Mouse (Mus musculus): ENCODE data around the gene Gm49369. TPM values are rescaled to one million over a fixed set of nuclear protein-coding genes. Genes with fewer than 3 reads are reported as not detected.
"Not testable (repeated sequence)": the region's sequence is repeated elsewhere in the genome, so short reads cannot be mapped to it uniquely, and the experiment has no call there.

The Gm49369 gene
- polyA plus RNA-seq, 2 experiments from 2014 or later: not detected

DNA sequence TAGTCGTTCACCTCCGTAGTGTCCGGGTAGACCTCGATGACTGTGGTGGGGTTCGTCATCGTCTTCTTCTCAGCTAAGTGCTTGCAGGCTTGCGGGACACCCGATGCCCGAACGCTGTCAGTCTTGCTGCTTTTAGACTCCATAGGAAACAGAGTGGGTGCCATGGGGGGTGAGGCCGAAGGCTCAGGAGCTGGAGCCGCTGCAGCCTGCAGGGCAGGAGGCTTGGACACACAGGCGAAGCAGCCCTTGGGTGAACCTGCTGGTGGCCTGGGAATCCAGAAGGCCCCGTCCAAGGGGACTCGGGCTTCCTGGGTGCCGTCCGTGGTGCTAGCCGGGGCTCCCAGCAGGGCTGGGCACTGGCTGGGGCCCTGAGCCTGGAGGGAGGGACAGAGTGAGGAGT is 11.5 kb downstream of the Gm49369 start:
- no peak for ATAC-seq

DNA sequence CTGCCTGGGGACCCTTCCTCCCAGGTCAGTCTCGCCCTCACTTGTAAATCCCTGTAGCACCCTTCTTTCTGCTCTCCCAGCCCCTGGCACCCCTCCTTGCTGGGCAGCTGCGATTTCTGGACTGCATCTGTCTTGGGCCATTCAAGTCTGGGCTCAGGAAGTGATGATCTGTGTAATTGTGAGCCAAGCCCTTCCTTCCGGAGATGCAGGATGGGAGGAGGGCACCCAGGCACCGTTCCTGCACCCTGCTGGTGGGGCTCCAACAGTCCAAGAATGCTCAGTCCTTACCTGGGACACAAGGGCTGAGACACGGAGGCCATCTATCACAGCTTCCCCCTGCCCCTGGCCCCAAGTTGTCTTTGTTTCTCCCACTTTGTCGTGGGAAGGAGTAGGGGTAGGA is 12.6 kb downstream of the Gm49369 start:
- ATAC-seq: no peak

- ATAC-seq: no peak
Measured at GRCm38 (mm10) chr7:142368856-142369255, 13.6 kb downstream of the Gm49369 start.

DNA sequence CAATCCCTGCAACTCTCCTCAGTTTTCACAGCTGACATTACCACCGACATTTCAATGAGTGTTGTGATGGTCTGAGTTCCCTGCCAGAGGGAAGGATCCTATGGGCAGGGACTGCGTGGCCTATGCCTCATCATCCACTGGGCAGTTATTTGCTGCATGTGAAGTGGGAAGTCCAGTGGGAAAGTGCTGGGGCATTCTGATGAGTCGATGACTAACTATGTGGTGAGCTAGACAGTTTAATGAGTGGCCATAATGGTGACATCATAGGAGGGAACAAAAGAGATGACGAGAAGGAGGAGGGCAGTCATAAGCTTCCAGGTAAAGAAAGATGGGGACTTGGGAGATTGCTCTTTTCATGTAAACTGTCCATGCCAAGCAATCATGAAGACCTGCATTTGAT is 19.4 kb downstream of the Gm49369 start:
- ATAC-seq: no peak

DNA sequence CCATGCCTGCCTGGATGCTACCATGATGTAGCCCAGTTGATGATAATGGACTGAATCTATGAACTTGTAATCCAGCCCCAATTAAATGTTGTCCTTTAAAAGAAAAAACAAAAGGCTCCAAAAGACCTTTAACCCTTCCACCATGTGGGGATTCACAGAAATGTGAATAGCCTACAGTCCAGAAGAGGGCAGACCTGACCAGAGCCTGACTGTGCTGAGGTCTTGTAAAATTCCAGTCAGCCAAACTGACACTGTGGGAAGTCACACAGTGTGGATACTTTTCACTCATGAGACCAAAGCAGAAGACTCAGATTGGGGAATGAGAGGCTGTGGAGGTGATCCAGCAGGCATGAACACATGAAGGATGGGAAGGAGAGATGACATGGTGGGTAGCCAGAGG is 21.7 kb downstream of the Gm49369 start:
- ATAC-seq: no peak

DNA sequence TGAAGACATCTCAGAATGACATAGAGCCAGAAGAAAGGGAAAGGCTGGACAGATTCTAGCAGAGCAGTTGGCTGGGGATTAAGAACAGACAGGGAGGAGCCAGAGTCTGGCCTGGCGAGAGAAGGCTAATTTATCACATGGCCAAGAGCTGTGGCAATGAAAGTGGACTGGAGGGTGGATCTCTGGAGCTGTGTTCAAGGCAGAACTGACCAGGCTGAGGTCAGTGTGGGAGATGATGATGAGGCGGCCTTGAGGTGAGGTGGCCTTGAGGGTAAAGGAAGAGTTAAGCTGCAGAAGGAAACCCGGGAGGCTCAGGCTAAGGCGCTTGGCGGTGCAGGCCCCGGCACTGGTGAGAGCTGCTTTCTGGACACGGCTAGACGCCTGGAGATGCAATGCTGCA is 23.3 kb downstream of the Gm49369 start:
- ATAC-seq: no peak

GRCm38 (mm10) chr7:142357566-142357965 is 24.9 kb downstream of the Gm49369 start:
- no peak for ATAC-seq

GRCm38 (mm10) chr7:142354661-142355233 is 27.7 kb downstream of the Gm49369 start:
- no peak for ATAC-seq

DNA sequence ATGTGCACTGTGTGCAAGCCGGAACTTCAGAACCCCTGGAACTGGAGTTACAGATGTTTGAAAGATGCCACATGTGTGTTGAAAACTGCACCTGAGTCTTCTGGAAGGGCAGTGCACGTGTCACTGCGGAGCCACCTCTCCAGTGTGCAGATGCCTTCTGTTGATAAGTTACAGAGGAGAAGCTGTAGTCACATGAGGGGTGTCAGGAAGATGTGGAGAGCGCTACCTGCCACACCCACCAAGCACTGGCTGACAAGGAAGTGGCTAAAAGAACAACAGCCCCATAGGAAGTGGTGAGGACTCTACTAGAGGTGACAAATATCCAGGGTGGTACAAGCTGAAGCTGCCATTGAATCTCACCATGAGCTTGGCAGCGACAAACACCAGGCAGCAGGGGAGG is 28.6 kb downstream of the Gm49369 start:
- ATAC-seq: peak; percentile 92

DNA sequence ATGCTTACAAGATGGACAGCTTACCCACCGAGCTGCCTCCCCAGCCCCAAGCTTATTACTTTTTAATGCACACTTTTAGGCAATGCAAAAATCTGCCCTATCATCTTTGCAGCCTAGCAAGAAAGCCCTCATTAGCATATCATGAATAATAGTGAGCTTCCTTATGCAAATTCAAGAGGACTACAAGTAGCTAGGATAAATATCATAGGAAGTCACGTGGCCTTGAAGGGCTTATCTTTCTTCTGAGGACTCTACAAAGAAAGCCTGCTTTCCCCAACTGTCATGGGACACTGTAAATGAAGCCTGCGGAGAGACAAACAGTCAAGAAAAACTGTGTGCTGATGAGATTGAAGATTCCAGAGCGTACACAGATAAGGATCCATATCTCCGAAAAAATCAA is 30.9 kb downstream of the Gm49369 start:
- peak; percentile 63 for ATAC-seq

DNA sequence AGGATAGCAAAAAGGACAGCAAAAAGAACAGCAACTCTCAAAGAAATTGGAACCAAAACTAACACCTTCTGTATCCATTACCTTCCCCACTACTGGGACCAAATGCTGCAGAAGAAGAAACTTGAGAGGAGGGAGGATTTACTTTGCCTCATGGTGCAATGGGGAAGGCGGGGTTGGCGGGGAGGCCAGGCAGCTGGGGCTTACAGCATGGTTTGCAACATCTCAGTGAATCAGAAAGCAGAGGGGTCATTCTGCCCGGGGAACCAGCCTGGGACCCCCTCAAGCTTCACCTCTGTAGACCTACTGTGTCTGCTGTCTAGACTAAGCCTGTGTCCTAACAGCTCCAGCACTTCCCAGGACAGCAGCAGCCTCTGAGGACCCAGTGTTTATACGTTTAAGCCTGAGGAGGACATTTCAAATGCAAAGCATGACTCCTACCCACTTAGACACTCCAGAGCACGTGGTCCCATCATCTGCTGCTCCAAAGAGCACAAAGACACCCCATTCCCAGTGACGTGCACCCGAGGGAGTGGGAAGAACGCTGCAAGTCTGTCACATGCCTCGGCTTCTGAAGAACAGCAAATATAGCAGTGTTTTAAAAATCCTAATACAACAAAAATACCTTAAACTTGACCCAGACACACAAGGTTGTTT is 33.0 kb downstream of the Gm49369 start:
- ATAC-seq: no peak

GRCm38 (mm10) chr7:142347542-142347941 is 34.9 kb downstream of the Gm49369 start:
- ATAC-seq: no peak

DNA sequence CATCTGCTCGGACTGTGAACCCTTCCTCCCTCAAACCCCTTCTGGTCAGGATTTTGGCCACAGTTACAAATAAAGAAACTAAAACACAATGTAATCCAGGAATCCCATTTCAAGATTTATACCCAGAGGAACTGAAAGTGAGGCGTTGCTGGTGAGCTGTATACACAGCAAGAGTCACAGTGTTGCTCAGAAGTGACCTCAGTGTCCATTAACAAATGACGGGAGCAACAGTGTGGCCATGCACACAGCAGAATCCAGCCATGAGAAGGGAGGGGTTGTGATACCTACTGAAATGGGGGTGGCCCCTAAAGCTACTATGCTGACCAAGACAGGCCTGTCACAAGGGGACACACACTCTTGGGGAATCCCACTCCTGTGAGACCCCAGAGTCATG is 40.2 kb downstream of the Gm49369 start:
- ATAC-seq: no peak

DNA sequence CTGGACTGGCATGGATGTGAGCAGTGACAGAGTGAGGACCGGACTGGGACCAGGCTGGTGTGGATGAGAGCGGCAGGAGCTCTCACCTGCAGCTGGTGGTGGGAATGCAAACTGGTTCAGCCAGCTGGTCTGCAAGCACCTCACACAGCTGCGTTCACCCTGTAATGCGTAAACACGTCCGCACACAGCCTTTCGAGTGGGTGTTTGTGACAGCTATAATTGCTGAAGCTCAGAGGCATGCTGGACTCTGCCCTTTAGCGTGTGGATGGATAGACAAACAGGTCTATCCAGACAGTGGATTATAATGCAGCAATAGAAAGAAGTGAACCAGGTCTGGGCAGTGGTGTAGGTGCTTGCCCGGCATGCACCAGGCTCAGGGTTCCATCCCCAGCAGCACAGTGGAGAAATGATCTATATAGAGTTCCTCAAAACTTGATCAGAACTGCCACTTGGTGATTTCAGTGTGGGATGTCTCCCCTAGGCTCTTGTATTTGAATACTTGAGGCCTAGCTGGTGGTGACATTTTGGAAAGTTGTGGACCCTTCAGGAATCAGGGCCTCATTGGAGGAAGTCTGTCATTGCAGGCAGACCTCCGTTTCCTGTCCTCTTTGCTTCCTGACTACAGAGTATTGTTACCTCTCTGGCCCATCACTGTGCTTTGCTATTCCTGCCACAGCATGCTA is 40.8 kb downstream of the Gm49369 start:
- peak; percentile 40 for ATAC-seq

GRCm38 (mm10) chr7:142340269-142340970 is 42.0 kb downstream of the Gm49369 start:
- ATAC-seq: peak; percentile 69

DNA sequence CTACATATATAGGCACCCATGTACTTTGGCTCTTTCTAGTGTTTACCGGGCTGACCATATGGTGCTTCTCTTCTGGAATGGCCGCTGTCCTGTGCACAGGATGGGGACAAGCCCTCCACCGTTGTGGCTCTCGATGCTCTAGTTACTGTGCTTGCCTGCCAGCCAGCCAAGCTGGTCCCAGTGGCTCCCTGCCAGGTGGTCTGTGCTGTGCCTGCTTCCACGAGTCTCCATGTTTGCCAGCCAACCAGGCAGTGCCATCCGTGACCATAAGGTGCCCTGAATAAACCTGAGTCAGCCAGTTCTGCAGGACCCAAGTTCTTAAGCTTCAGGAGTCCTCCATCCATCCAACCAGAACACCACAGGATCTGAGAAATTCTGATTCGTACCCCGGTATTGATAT is 47.3 kb downstream of the Gm49369 start:
- ATAC-seq: no peak

- peak; percentile 83 for ATAC-seq
Measured at GRCm38 (mm10) chr7:142334246-142334645, 48.2 kb downstream of the Gm49369 start.

GRCm38 (mm10) chr7:142332741-142333140 is 49.7 kb downstream of the Gm49369 start:
- not testable (repeated sequence) for ATAC-seq

DNA sequence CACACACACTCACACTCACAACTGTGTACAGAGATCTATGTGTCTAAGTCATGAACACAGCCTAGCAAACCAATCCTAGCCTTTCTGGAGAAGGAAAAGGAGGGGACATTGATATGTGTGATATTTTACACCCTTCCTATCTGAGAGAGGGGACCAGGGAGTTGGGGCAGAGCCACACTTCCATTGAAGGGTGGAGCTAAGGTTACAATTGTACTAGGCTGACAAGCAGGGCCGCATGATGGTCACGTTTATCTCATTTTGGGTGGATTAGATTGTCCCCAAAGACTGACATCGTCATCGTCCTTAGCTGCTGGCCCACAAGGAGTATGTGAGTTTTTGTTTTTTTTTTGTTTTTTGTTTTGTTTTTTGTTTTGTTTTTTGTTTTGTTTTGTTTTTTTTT is 51.2 kb downstream of the Gm49369 start:
- ATAC-seq: no peak

DNA sequence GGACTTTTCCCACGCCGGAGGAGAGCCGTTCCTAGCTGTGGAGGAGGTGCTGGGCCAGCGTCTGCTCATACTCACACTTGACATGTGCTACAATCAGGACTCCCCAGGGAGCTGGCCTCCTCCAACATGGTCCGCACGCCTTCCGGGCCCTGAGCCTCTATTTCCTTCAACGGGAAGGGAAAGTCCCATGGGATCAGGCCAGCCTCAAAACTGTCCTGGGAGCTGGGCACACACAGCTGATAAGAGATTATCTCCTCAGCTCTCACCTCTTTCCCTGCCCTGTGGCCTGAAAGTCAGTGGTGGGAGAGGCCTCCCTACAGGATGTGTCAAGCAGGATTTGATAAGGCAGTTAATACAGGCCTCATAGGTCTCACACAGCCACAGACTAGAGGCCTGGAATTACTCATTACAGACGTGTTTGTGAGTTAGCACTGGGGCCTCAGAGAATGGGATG is 52.2 kb downstream of the Gm49369 start:
- no peak for ATAC-seq

GRCm38 (mm10) chr7:142328507-142328906 is 54.0 kb downstream of the Gm49369 start:
- no peak for ATAC-seq

GRCm38 (mm10) chr7:142326714-142327445 is 55.6 kb downstream of the Gm49369 start:
- ATAC-seq: no peak

Data from activated CD4-positive, CD25-positive, alpha-beta regulatory T cell, adult 4 months (primary cell).